Mouse (Mus musculus) ES-E14 (cell line): ENCODE measurements around the gene Ptpn13. TPM values are rescaled to one million over a fixed set of nuclear protein-coding genes. Genes with fewer than 3 reads are reported as not detected.

Experiments used
- DNase-seq: peaks from one replicate; pipeline ENCODE4 v3.0.0-alpha.2; 2013; ENCODE audit warnings: low read depth, low spot score
- H3K27ac ChIP-seq: 2 replicates; pipeline ENCODE4 v1.5.1; 2012; ENCODE audit warnings: low read depth, mild to moderate bottlenecking, low read length, moderate library complexity, mixed read lengths; ENCODE audit not compliant: poor library complexity, insufficient read depth, severe bottlenecking
- H3K36me3 ChIP-seq: 2 replicates; pipeline ENCODE4 v1.6.1; 2012; ENCODE audit warnings: mild to moderate bottlenecking, low read length, moderate library complexity, mixed read lengths; ENCODE audit not compliant: control insufficient read depth, poor library complexity, insufficient read depth, severe bottlenecking
- H3K4me1 ChIP-seq, 2 experiments: fragments of 150-350 bp in 1 of 2; sonication (generic) in 1 of 2; 2 replicates each; pipeline ENCODE4 v1.6.1; 2012; ENCODE audit warnings: low read length in 2 of 2, mild to moderate bottlenecking in 1 of 2, mixed read lengths in 1 of 2; ENCODE audit not compliant: control insufficient read depth in 2 of 2, insufficient read depth in 2 of 2, poor library complexity in 1 of 2
- H3K4me3 ChIP-seq, 2 experiments: fragments of 150-350 bp in 1 of 2; sonication (generic) in 1 of 2; 2 replicates each; pipeline ENCODE4 v1.5.1; 2012; ENCODE audit warnings: low read length in 2 of 2, low read depth in 1 of 2, mild to moderate bottlenecking in 1 of 2, mixed read lengths in 1 of 2; ENCODE audit not compliant: insufficient read depth in 1 of 2, poor library complexity in 1 of 2, severe bottlenecking in 1 of 2
- H3K9ac ChIP-seq: 2 replicates; pipeline ENCODE4 v1.6.1; 2012; ENCODE audit warnings: low read depth, mild to moderate bottlenecking, low read length, mixed read lengths; ENCODE audit not compliant: poor library complexity, insufficient read depth, severe bottlenecking
- H3K9me3 ChIP-seq: fragments of 150-350 bp; sonication (generic); 2 replicates; pipeline ENCODE4 v1.6.1; 2012; ENCODE audit warnings: low read depth, mild to moderate bottlenecking, low read length; ENCODE audit not compliant: control insufficient read depth, insufficient read depth
- CHD2 ChIP-seq: IDR thresholded peaks from 2 replicates; pipeline ENCODE4 v1.6.1; 2014; ENCODE audit warnings: mild to moderate bottlenecking, low read depth, low read length, inconsistent platforms
- HCFC1 ChIP-seq: IDR thresholded peaks from 2 replicates; pipeline ENCODE4 v1.6.1; 2012; ENCODE audit warnings: low read length, inconsistent platforms, borderline replicate concordance; ENCODE audit not compliant: insufficient read depth
- MAFK ChIP-seq: IDR thresholded peaks from 2 replicates; pipeline ENCODE4 v1.6.1; 2014; ENCODE audit warnings: mild to moderate bottlenecking, low read depth, low read length, inconsistent platforms; ENCODE audit not compliant: insufficient read depth
- ZC3H11A ChIP-seq: IDR thresholded peaks from 2 replicates; pipeline ENCODE4 v1.6.1; 2012; ENCODE audit warnings: low read depth, mild to moderate bottlenecking, inconsistent platforms, low read length, borderline replicate concordance
- ZNF384 ChIP-seq: IDR thresholded peaks from 2 replicates; pipeline ENCODE4 v1.6.1; 2012; ENCODE audit warnings: low read depth, low read length, inconsistent platforms
- in situ Hi-C, 2 experiments: fragments of 600-800 bp; cut with MboI; formaldehyde crosslinking; loops; one replicate each; pipeline ENCODE4 v1.15.1; 2025; ENCODE audit warnings: low sequenced_read_pairs in 2 of 2, inconsistent platforms in 1 of 2; ENCODE audit not compliant: unreplicated experiment in 2 of 2
- total RNA-seq: library from RNA; depleted of rRNA; stranded (reverse); fragments of 300-350 nt; gene quantifications from 2 replicates; pipeline ENCODE4 v1.2.3, GENCODE M21; 2012

Ptpn13 gene
- total RNA-seq, 1 experiment = 12.6 TPM

DNA sequence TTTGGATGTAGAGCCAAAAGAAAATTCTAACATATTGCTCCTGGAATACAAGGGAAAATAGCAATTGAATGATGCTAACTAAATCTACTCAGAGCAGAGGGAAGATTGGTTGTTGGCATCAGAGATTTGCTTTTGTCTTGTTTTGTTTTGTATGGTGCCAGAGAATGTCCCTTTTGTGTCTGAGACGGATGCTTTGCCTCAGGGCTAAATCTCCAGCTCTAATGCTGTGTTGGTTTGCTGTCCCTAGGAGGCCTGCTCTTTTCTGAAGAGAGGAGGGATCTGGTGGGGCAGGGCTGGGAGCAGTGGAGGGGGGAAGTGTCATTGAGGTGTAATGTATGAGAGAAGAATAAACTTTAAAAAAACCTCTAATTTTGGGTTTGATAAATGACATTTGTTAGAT lies 23.5 kb downstream of the Ptpn13 start:
- no peaks in the 10 kb centered on the region for H3K36me3 ChIP-seq
- TF ChIP-seq ZNF384 (no peak), HCFC1 (no peak), ZC3H11A (no peak), CHD2 (no peak), MAFK (no peak)
- no peak overlapping the region for H3K4me3 ChIP-seq
- DNase-seq = no peak
- H3K27ac ChIP-seq = no peak overlapping the region
- in situ Hi-C loops = no loop called here
- no peak overlapping the region for H3K9ac ChIP-seq
- 0 out of 4 replicates have a peak, but pooled peaks cover 0 to 2% of the 10 kb centered on the region in 2 experiments for H3K4me1 ChIP-seq
- no peaks in the 10 kb centered on the region for H3K9me3 ChIP-seq

DNA sequence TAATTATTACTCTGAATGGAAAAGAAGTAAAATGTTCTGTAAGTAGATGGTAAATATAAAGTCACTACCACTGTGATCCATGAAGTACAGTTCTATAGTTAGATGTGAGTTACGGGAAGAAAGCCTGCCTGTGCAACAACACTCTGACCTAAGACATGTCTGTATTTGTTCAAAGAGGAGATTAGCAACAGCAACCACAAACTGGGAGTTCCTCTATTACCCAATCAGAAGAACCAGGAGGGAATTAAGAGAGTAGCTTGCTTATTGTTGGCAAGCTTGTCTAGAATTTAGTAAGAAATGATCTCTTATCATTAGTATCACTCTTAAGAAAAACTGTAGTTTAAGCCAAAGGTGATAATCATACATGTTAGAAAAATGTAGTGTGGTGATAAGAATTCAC lies 25.7 kb downstream of the Ptpn13 start:
- no peak overlapping the region for H3K9ac ChIP-seq
- H3K4me3 ChIP-seq = no peak overlapping the region
- in situ Hi-C loops = no loop called here
- TF ChIP-seq CHD2 (no peak), HCFC1 (no peak), MAFK (no peak), ZC3H11A (no peak), ZNF384 (no peak)
- H3K9me3 ChIP-seq = no peaks in the 10 kb centered on the region
- DNase-seq = no peak
- 0 out of 4 replicates have a peak, but pooled peaks cover 0 to 2% of the 10 kb centered on the region in 2 experiments for H3K4me1 ChIP-seq
- H3K27ac ChIP-seq = no peak overlapping the region
- H3K36me3 ChIP-seq = no peaks in the 10 kb centered on the region

DNA sequence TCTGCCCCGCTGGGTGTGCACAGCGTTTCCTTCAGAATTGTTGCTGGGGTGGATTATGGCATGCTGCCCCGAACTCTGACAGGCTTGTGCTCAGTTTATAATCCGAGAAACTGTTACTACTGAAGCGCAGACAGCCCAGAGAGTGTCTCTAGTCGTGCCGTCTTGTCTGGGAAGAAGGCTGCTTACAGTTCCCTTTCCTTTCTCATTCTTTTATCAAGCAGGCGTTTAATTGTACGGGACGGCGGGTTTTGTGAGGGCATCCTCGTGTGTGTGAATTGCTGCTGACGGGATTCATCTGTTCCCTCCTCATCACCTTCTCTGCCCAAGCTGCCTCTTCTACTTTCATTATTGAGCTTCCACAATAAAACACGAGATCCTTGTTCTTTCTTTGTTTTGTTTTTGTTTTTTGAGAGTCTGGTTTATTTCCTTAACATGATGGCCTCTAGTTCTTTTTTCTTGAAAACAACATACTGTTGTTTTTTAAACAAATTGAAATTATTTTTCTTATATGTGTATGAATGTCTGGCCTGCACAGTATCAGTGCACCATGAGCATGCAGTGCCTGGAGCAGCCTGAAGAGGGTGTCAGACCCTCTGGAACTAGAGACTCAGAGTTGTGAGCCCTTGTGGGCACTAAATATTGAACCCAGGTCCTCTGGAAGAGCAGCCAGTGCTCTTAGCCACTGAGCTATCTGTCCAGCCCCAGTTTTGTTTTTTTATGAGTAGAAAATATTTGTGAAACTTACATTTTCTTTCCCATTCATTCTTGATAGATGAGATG lies 28.6 kb downstream of the Ptpn13 start:
- TF ChIP-seq MAFK = no peak
- TF ChIP-seq HCFC1 = no peak
- no peak for TF ChIP-seq ZC3H11A
- TF ChIP-seq CHD2 = no peak
- no peak for TF ChIP-seq ZNF384
- in situ Hi-C loops = no loop called here
- Histone ChIP-seq H3K27ac (no peak overlapping the region), H3K4me3 (no peak overlapping the region), H3K36me3 (no peaks in the 10 kb centered on the region), H3K9me3 (no peaks in the 10 kb centered on the region), H3K4me1 (no peaks in the 10 kb centered on the region), H3K9ac (no peak overlapping the region)
- DNase-seq = no peak

GRCm38 (mm10) chr5:103456794-103457193 lies 31.8 kb downstream of the Ptpn13 start:
- no peaks in the 10 kb centered on the region for H3K4me1 ChIP-seq
- TF ChIP-seq ZNF384 (no peak), MAFK (no peak), ZC3H11A (no peak), HCFC1 (no peak), CHD2 (no peak)
- no peaks in the 10 kb centered on the region for H3K36me3 ChIP-seq
- no peak overlapping the region for H3K4me3 ChIP-seq
- H3K9ac ChIP-seq = no peak overlapping the region
- no peak overlapping the region for H3K27ac ChIP-seq
- in situ Hi-C loops = no loop called here
- H3K9me3 ChIP-seq = no peaks in the 10 kb centered on the region
- DNase-seq = no peak

- Histone ChIP-seq H3K27ac (no peak overlapping the region), H3K9ac (no peak overlapping the region), H3K36me3 (no peaks in the 10 kb centered on the region), H3K4me1 (no peaks in the 10 kb centered on the region), H3K4me3 (no peak overlapping the region), H3K9me3 (no peaks in the 10 kb centered on the region)
- no peak for DNase-seq
- TF ChIP-seq MAFK = no peak
- no peak for TF ChIP-seq HCFC1
- no peak for TF ChIP-seq ZNF384
- TF ChIP-seq CHD2 = no peak
- TF ChIP-seq ZC3H11A = no peak
- in situ Hi-C loops = no loop called here
These were observed 33.4 kb downstream of the Ptpn13 start for GRCm38 (mm10) chr5:103458411-103458810.
